Mouse (Mus musculus): ENCODE measurements around the gene Cd300ld5.
"Not testable (repeated sequence)": the region's sequence is repeated elsewhere in the genome, so short reads cannot be mapped to it uniquely, and the experiment has no call there.

Gene Cd300ld5

DNA sequence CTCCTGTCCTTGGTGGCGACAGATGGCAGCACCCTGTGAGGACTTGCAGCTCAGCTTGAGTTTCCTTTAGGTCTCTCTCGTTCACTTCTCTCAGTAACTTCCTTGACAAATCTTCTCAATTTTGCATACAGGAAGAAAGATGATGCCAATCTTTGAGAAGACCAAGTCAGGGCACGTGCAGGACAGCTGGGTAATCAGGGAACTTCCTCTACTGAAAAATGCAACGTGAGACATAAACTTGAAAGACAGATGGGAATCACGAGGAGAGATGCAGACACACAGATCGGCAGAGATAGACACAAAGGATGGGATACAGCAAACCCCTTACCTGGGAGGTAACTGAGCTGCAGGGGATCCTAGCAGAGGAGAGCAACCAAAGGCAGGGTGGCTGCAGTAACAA lies at the start of gene Cd300ld5:
Cd300ld5 (minus strand) TSS at position 101 of the 400 bp plus-strand sequence.
- ATAC-seq (ENCODE audit: low TSS enrichment), result not testable (repeated sequence)

DNA sequence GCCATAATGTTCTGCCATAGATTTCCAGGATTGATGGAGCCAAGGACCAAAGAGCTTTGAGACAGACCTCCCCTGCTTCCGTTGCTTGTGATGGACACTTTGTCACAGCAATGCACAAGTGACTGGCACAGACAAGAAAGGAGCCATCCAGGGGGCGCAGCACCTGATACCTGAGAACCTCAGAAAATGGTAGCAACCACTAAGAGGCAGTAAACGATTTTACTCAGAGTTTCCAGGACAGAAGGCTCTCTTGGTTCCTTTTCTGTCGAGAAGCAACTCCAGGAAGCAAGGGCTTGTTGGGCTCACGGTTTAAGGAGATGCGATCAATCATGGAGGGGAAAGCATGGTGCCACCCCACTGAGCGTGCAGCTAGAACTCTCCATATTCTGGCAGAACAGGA lies 48.6 kb upstream of the Cd300ld5 start:
- no peak for ATAC-seq (ENCODE audit: low TSS enrichment)

DNA sequence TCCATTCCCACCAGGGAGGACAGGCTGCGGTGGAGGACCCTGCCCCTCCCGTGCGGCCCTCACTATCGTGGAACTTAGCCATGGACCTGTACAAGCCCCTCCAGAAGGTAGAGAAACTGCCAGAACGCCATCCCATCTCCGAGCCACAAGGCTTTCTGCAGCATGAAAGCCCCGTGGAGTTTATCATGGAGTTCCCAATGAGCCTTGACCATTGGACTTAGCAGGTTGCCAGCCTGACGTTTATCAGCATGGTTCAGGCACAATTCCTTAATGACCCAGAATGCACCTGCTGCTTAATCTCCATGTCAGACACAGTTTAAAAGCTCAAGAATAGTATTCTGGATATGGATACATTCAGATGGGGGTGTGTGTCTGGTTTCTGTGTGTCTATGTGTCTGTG lies 47.5 kb upstream of the Cd300ld5 start:
- ATAC-seq (ENCODE audit: low TSS enrichment), result no peak

DNA sequence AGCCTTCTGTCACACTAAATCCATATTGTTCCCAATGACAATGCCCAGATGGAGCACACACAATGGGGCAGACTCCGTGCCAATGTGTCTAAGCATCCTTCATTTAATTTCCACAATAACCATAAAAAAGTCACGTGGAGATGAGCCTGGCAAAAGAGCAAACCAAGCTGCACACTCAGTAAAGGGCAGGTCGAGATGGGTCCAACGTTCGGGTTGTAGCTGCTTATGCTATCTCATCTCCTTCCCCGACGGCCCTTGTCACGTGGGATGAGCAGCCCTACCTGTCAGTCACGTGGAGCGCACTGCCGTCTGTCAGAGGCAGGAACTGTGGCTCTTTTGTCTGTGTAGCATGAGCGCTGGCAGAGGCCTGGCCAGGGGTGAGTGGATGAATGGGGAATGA lies 47.0 kb upstream of the Cd300ld5 start:
- ATAC-seq (ENCODE audit: low TSS enrichment), result no peak

DNA sequence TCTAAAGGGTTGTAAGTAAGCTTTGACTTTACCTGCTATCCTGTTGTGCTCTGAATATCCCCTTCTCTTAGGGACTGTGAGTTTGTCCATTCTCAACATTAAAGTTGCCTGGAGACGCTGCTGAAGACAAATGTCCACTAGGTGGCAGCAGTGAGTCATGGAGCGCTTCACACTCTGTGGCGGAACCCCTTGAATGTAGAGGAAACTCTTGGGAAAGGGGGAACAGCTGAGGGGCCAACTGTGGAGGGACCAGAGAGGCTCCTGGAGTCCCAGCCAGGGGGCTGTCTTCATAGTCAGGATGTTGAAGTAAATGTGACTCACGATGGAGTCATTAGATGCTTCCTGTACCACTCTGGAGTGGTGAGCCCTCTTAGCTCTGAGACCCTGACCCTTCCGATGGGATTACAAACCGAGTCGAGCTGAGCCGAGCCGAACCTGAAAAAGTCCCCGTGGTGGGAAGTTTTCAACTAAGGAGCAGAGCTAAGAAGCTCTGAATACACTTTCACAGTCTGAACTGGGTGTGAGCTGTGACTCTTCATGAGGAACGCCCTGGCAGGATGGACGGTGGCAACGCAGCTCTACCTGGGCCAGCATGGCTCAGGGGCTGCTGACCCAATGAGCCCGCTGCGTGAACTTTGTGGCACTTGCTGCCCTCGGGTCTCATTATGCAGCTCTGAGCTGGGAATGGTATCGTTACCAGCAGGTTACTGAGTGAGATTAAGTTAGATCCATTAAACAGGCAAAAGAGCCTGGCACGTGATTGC lies 46.0 kb upstream of the Cd300ld5 start:
- peak; percentile 64; the same call in 1 of the 2 replicates for ATAC-seq (ENCODE audit: low TSS enrichment)

DNA sequence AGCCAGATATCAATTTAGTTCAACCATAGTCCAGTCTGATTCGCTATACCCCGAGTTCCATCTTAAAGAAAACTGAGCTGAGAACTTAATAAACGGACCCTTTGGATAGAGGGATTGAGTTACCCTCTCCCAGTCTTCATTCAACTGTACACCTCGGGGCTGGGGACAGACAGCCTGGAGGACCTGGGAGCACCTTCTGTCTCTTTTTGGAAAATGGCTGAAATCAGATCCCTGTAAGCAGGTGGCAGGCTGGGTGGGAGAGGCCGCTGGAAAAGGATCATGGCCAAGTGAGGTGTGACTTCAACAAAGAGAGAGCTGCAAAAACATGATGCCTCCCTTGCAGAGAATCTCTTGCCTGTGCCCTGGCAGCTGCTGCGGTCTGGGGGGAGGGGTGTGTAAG lies 44.6 kb upstream of the Cd300ld5 start:
- no peak for ATAC-seq (ENCODE audit: low TSS enrichment)

DNA sequence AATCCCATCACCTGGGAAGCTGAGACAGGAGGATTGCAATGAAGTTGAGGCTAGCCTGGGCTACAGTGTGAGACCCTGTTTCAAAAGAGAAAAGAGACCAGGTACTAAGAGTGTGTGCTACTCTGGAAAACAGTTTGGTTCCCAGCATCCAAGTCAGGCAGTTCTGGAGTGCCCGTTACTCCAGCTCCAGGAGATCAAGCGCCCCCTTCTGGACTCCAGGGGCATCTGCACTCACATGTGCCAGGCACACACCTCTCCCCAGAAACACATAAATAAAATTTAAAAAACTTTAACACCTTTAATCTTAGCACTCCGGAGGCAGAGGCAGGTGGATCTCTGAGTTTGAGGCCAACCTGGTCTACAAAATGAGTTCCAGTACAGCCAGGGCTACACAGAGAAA lies 43.8 kb upstream of the Cd300ld5 start:
- ATAC-seq (ENCODE audit: low TSS enrichment), result no peak

DNA sequence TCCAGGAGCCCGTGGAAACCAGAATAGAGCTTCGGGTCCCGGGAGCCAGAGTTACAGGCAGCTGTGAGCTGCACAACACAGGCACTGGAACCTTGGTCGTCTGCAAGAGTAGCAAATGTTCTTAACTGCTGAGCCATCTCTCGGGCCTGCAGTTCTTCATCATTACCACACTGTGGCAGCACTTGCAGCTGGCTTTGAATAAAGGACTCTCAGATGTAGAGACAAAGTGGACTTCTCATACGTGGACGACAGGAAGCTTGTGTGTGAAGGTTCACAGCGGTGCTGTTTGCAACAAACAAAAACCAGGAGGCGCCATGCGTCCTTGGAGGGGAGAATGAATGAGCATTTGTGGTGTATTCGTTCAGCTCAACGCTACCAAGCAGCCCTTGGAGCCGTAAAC lies 43.3 kb upstream of the Cd300ld5 start:
- ATAC-seq (ENCODE audit: low TSS enrichment), result peak; percentile 83

DNA sequence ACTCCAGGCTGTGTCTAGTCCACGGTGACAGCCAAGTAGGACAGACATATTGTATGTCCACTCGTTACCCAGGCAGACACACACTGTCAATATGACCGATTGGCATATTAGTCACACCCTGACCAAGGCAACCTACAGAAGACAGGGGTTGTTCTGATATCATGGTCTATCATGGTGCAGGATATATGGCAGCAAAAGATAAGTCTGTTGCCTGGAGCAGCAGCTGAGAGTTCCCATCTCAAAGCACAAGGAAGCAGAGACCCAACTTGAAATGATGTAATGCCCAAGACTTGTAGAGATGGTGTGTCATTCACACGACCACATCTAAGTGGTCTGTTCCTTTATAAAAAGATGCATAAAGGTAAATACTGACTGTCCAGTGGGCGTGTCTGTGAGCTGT lies 41.1 kb upstream of the Cd300ld5 start:
- ATAC-seq (ENCODE audit: low TSS enrichment), result no peak

DNA sequence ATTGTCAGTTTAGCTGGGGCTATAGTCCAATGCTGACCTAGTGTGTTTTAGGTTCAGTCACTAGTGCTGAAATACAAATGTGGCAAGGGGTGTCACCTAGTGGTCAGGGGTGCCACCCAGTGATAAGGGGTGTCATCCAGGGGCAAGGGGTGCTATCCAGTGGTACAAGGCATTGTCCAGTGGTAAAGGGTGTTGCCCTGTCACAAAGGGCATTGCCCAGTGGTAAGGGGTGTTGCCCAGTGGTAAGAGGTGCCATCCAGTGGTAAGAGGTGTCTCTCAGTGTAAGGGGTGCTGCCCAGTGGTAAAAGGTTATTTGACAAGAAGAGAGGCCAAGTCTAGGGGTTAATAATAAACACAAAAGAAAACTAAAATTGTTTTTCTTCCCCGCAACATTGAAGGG lies 39.9 kb upstream of the Cd300ld5 start:
- ATAC-seq (ENCODE audit: low TSS enrichment), result no peak

DNA sequence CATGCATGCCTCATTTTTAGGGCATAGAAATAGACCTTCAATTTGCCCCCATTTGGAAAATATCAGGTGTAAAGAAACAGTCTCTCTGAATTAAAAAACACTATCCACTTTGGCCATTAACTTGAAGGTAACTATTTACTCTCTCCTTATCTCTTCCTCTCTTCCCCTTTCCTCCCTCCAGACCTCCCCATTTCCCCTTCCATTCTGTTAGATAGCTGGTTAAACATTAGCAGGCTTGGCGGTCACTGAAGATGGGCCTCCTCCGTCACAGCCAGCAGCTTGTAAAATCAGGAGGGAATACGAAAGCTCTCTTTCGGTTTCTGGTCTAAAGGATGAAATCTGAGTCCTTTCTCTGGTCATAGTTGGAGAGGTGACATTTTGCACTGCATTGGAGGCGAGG lies 38.3 kb upstream of the Cd300ld5 start:
- no peak for ATAC-seq (ENCODE audit: low TSS enrichment)

DNA sequence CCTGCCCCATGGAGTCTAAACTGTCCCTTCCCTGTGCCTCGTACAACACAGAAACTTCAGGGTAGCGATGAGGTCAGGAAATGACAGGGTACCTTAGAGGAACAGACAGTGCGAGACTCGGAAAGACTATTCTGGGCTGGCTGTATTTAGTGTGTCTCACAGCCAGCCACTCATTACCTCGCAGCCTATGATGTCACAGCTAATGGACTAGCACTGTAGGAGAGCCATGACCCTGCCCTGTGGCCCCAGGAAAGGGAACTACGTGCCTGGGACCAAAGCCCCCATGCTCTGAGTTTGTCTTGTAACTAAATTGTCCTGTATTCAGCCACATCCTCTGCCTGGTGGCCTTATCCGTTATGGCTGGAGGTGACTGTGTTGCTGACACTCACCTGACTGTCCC lies 37.8 kb upstream of the Cd300ld5 start:
- ATAC-seq (ENCODE audit: low TSS enrichment), result no peak

DNA sequence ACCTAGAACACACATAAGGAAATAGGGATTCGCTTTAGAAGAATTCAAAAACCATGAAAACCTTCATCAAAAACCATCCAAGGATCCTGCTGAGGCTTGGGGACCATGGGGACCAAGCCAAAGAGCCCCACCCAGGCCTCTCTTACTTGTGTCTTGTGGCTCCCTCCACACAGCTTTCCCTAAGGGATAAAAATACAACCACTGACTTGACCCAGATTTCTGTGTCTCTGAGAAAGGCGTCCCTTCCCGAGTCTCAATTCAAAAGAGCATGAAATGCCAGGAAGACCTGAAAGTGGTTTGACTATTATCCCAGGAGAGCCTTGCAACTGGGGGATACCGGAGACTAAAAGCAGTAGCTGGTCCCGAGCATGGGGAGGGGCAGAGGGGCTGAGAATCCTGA lies 35.4 kb upstream of the Cd300ld5 start:
- peak; percentile 88 for ATAC-seq (ENCODE audit: low TSS enrichment)

DNA sequence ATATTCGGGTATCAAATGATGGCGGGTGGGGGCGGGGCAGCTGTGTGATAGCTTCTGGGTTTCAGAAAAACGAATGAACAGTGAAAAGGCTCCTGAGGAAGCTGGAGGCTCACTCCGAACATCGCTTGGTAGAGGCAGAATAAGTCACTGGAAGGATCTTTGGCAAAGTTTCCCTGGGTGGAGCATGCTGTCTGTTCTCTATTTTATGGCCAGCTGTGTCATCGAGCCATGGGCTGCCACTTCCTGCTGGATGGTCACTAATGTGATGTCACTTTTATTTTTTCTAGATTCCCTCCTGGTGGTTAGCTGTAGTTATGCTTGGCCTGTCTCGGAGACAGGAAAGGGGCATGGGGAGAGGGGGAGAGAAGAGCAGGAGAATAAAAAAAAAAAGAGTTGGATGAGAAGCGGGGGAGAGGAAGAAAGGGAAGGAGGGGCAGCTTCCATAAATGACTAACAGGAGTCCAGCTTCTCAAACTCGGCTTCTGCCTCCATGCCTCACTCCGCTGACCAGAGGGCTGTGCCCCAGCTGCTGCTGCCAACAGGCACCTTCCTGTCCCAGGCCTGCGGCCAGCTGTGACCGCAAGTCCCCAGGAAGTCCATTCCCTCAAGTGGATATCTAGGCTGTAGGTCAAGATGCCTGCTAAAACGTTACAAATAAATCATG lies 34.2 kb upstream of the Cd300ld5 start:
- ATAC-seq (ENCODE audit: low TSS enrichment), result 0 out of 2 replicates have a peak, but pooled peaks have one; percentile 26

DNA sequence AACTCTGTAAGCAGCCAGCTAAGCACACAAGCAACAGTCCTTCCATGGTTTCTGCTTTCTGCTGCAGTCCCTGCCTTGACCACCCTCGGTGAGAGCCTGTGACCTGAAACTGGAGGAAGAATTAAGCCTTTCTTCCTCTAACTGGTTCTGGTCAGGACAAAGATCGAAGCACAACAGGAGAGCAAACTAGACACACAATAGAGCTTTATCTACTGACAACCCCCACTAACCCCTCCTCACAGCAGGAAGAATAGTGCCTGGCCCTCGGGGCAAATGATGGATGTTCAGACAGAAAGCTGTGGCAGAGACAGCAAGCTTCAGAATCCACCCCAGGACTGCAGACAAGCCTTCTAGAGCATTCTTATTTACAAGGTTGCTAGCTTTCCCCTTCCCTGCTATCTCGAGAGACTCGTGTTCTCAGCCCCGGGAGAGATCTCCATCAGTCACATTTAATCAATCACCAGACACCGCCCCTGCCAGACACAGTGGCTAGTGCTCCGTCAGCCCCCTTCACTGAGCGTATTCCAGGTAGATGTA lies 33.5 kb upstream of the Cd300ld5 start:
- ATAC-seq (ENCODE audit: low TSS enrichment), result no peak

DNA sequence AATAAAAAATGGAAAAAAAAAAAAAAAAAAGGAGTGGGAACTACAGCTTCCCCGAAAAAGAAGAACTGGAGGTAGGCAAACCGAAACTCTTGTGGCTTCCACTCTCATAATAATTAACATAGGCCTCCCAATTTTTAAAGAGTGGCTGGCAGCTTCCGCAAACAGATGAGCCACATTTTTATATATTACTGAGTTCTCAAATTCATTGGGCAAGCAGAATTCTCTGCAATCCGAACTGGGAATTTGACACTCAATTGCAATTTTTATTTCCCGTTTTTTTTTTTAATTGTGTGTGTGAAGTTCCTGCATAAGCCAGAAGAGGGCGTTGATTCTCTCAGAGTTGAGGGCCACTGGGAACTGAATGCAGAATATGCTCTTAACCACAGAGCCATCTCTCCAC lies 29.2 kb upstream of the Cd300ld5 start:
- ATAC-seq (ENCODE audit: low TSS enrichment), result no peak

DNA sequence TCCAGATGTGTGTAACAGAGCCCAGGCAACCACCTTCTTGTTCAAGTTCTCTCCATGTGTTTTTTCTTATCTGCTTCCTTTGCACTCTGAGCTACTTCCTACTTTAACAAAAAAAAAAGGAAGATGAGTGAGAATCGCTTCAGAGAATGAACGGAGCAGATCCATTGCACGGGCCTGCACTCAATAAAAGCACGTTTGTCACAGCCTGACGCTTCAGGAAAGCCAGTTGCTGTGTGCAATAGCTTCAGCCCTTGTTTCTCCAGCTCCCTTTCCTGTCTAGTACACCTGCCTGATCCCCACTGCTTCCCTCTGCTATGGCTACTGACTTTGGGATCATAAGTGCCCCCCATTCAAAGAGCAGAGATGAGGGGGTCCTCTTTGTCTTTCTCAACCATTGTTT lies 24.5 kb upstream of the Cd300ld5 start, which contains the start of gene Cd300e:
Cd300e (minus strand) TSS at position 101 of the 400 bp plus-strand sequence.
- no peak for ATAC-seq (ENCODE audit: low TSS enrichment)

DNA sequence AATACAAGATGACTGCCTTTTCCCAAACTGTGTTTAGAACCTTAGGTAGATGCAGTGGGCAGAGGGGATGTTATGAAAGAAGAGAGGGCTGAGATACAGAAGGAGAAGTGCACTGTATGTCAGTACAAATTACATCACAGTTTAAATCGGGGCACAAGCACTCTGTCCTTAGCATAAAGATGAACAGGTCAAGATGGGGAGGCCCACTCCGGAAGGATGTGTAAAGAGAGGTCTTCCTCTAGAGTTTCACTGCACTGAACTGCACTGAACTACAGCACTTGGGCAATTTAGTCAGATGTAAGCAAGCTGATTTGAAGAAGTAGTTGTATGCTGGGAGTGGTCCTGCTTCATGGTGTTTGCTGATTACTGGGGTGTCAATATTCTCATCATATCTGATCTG lies 22.2 kb upstream of the Cd300ld5 start:
- no peak for ATAC-seq (ENCODE audit: low TSS enrichment)

DNA sequence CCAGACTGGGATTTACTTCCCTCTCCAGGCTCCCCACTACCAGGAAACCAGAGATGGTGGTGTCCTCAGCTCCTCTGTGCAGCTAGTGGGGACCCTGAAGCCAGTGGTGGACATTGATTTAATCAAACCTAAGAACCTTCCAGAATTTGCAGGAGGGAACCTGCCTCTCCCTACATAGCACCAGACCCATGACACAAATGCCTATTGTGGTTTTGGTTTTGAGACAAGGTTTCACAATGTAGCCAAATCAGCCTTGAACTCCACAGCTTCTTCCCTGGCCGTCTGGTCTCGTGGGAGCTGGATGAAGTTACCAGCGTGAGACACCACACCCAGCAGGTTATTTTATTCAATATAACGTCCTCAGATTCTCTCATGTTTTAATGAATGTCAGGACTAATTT lies 21.1 kb upstream of the Cd300ld5 start:
- ATAC-seq (ENCODE audit: low TSS enrichment), result no peak

DNA sequence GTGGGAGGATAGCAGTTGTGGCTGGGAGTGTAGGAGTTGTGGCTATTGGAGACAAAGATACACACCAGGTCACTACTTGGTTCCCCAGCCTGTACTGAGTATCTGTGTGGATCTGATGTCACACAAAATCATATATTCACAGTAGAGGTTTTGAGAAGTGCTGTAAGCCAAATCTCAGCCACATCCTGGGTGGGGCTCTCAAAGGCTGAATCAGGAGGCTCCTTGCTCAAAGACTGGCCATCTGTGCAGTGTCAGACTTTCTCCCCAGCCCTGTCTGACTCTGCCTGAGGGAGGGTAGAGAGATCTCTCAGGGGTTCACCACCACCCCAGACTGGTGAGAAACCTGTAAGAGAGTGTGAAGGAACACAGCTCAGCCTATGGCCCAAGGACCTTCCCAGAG lies 17.0 kb upstream of the Cd300ld5 start:
- ATAC-seq (ENCODE audit: low TSS enrichment), result no peak

DNA sequence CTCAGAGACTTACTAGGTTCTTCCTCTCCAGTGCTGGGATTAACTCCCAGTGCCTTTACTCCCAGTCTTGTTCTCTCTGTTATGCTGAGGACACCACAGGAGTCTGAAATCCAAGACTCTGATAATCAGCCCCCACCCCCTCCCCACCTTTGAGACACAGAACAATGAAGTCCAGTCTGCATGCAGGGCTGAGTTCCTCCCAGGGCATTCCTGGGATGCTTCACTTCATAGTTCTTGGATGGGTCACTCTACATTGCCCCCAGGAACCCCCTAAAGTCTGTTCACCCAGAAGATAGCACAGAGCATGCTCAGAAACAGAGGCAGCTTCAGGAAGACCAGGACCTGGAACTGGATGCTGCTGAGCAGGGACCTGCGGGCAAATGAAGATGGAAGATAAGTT lies 15.4 kb upstream of the Cd300ld5 start:
- no peak for ATAC-seq (ENCODE audit: low TSS enrichment)

DNA sequence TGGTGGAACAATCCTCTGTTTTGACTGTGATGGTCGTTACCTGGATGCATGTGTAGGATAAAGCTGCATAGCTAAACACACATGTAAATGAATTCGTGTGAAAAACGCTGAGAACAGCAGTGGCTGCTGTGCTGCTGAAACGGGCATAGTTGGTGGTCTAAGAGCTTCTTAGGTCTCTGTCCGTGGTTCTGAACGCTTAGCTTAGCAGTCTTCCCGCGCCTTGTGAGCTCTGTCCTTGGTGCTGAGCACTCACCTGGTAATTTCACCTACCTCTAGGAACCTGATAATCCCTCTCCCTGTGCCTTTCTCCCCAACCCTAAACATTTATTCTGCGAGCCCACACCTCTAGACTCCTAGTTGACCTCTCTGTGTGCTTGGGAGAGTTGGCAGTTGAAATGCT lies 14.6 kb upstream of the Cd300ld5 start:
- ATAC-seq (ENCODE audit: low TSS enrichment), result no peak

DNA sequence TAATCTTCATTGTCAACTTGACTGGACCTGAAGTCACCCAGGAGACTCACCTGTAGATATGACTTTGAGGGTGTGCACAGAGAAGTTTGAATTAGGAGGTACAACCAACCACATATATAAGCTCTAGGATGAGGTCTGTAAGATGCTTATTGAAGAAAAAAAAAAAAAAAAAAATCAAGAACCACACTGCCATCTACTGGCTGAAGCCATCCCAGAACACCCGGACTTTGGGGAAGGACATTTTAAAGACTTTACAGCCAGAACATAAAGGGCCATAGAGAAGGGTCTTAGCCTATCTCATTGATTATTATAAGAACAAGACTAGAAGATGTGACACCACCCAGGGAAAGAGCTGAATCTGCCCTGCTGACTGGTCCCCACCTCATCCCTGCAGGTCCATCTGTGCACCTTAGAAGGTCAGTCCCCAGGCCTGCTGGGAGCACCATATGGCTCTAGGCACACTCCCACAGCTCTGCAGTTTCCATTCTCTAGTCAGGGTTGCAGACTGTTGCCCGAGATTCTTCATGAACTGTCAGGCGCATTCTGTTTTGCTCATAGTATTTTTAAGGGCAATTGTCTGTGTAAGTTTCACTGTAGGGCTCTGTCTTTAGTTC lies 11.8 kb upstream of the Cd300ld5 start:
- peak; percentile 47; the same call in 1 of the 2 replicates for ATAC-seq (ENCODE audit: low TSS enrichment)
